Mouse (Mus musculus): ENCODE results near the gene Stk10.

GRCm38 (mm10) chr11:32545605-32546004 is 12.5 kb downstream of the Stk10 start:
- TF ChIP-seq POLR2A (IDR thresholded peaks at IDR 0.05; ENCODE audit: low read depth, low read length) (no peak), CTCF (conservative IDR thresholded peaks at IDR 0.05; ENCODE audit: insufficient read depth, insufficient read length, low read depth, low read length) (no peak)
